Mouse (Mus musculus) splenic B cell, adult 2 months (primary cell): ENCODE data around the gene Otp.
A peak's percentile ranks its signal among the peaks of the same experiment; 100 is the strongest.

Experiments used
- DNase-seq: peaks from one replicate; pipeline ENCODE4 v3.0.0-alpha.2; 2011; ENCODE audit warnings: low read depth, low spot score
- H3K27me3 ChIP-seq: 2 replicates; pipeline ENCODE4 v1.6.1; 2012; ENCODE audit warnings: mild to moderate bottlenecking, low read length, moderate library complexity, mixed read lengths; ENCODE audit not compliant: control insufficient read depth, poor library complexity, insufficient read depth, severe bottlenecking
- H3K36me3 ChIP-seq: 2 replicates; pipeline ENCODE4 v1.6.1; 2012; ENCODE audit warnings: mild to moderate bottlenecking, low read length, moderate library complexity, mixed read lengths; ENCODE audit not compliant: control insufficient read depth, poor library complexity, insufficient read depth, severe bottlenecking

Otp gene

GRCm38 (mm10) chr13:94882711-94883145, 7.3 kb downstream of the Otp start:
- Histone ChIP-seq H3K36me3 (no peaks in the 10 kb centered on the region), H3K27me3 (peaks cover 2% of the 10 kb centered on the region)
- peak; percentile 2 for DNase-seq

- DNase-seq: peak; percentile 22
Observed at GRCm38 (mm10) chr13:94883163-94883965, 8.0 kb downstream of the Otp start.

GRCm38 (mm10) chr13:94883966-94884960, 8.9 kb downstream of the Otp start:
- Histone ChIP-seq H3K27me3 (peaks cover 2% of the 10 kb centered on the region), H3K36me3 (no peaks in the 10 kb centered on the region)
- DNase-seq: peak; percentile 3

More at GRCm38 (mm10) chr13:94883163-94883965, 8.0 kb downstream of the Otp start:
- H3K36me3 ChIP-seq: no peaks in the 10 kb centered on the region
- peaks cover 2% of the 10 kb centered on the region for H3K27me3 ChIP-seq

GRCm38 (mm10) chr13:94885291-94886235, 10.2 kb downstream of the Otp start:
- no peaks in the 10 kb centered on the region for H3K36me3 ChIP-seq
- DNase-seq: peak; percentile 4

GRCm38 (mm10) chr13:94907841-94908240, 32.4 kb downstream of the Otp start:
- Histone ChIP-seq H3K36me3 (no peaks in the 10 kb centered on the region), H3K27me3 (no peaks in the 10 kb centered on the region)
- no peak for DNase-seq

More at GRCm38 (mm10) chr13:94885291-94886235, 10.2 kb downstream of the Otp start:
- peaks cover 2% of the 10 kb centered on the region for H3K27me3 ChIP-seq

- no peak for DNase-seq
- Histone ChIP-seq H3K27me3 (no peaks in the 10 kb centered on the region), H3K36me3 (no peaks in the 10 kb centered on the region)
Observed at GRCm38 (mm10) chr13:94912961-94913360, 37.6 kb downstream of the Otp start.

GRCm38 (mm10) chr13:94915654-94916053, 40.3 kb downstream of the Otp start:
- Histone ChIP-seq H3K27me3 (no peaks in the 10 kb centered on the region), H3K36me3 (no peaks in the 10 kb centered on the region)

GRCm38 (mm10) chr13:94928086-94928485, 52.7 kb downstream of the Otp start:
- no peak for DNase-seq
- H3K27me3 ChIP-seq: no peaks in the 10 kb centered on the region; the same call in 1 of the 2 replicates
- H3K36me3 ChIP-seq: no peaks in the 10 kb centered on the region

More at GRCm38 (mm10) chr13:94915654-94916053, 40.3 kb downstream of the Otp start:
- no peak for DNase-seq
